Mouse (Mus musculus) hematopoietic multipotent progenitor cell, adult 10-12 weeks (in vitro differentiated cells): ENCODE data around the gene Noxa1. TPM values are rescaled to one million over a fixed set of nuclear protein-coding genes. Genes with fewer than 3 reads are reported as not detected.

Experiments used
- polyA plus RNA-seq: library from polyadenylated mRNA; stranded (reverse); fragments of >175 nt; gene quantifications from 2 replicates; pipeline ENCODE4 v1.2.3, GENCODE M21; 2012; ENCODE audit warnings: low replicate concordance

Gene Noxa1
- polyA plus RNA-seq: 0.07 and 0.45 TPM in 2 replicates

DNA sequence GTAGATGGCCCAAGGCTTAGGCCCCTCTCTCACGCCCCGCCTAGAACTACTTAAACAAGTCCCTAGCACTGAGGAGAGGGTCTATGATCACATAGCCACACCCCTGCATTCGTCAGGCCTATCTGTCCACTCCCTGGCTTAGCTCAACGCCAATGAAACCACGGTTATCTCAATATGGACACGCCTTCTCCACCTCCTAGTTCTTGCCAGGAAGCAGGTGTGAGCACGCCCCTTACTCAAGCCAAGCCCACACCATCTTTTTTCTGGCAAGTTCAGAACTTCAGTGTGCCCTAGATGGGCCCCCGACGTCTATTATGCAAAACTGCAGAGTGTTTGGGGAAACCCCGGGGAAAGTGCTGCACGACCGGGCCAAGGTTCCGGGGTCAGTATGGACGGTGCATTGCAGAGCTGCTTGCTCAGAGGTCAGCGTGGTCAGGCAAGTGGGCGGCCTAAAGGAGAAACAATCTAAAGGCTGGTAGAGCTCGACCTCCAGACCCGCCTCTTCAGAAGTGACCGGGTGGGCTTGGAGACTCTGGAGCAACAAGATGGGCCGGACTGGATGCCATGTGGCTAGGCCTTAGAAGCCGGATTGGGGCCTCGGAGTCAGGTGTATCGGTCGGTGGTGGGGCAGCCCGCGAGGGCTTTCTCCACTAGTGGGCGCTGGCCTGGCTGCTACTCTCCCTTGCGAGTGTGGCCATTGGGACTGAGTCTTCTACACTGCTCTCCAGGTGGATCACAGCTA lies at the start of gene Noxa1:
Gene Noxa1 (minus strand): TSS at position 41 of the 742 bp plus-strand sequence.

DNA sequence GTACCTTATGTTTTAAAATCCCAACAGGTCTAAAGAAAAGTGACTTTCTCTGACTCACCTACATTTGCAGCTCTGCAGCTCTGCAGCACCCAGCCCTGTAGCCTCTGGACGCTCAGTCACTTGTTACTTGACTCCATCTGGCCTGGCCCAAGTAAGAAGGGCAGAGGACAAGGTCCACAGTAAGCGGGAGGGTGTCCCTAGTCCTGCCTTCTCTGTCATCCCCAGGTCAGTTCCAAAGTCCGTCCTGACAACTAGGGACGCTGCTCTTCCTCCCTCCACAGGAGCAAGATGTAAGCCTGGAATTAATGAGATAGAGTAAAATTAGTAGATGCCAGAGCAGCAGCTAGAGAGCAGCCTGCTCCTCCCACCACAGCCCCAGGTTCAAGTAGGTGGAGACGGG lies 14.9 kb downstream of the Noxa1 start, which contains the start of gene Entpd8:
Gene Entpd8 (plus strand): TSS at position 229 of the 400 bp plus-strand sequence.

DNA sequence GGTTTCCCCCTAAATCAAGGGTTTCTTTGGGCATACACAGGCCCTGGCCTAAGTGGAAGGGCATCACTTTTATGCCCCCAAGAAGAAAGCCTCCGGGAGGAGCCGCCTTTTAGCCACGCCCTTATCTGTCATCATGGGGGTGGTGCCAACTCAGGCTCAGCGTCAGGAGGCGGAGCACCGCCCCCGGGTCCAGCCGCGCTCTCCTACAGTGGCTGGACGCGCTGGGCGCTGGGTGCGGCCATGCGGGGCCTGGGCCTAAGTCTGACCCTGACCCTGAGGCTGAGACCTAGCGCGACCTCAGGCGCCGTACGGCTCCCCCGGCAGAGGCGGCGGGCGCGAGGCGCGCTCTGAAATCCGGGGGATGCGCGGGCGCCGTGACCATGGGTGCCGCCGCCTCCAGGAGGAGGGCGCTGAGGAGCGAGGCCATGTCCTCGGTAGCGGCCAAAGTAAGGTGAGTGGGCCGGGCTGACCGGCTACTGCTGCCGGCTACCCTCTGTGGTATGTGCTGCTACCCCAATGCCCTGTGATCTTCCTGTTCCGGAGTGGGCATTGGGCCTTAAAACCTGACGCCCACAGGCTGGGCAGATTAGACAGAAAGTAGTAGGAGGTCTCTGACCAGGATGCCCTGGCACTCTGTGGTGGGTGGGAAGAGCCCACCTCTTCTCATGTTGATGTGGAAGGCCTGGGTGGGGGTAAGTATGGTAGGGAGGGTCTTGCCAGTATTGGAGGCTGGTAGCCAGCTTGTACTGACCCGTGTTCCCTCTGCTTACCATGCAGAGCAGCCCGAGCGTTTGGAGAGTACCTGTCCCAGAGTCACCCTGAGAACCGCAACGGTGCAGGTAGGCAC lies 40.5 kb downstream of the Noxa1 start, which contains the start of gene Nsmf:
Gene Nsmf (plus strand): TSS at position 135 of the 847 bp plus-strand sequence.

Other genes starting within 250 kb of the Noxa1 start
- gene Ehmt1, start 175.5 kb downstream of the Noxa1 start, polyA plus RNA-seq: 49.1 and 68.9 TPM in 2 replicates
- 109 and 170 TPM in 2 replicates for gene Arrdc1, start 159.9 kb downstream of the Noxa1 start, polyA plus RNA-seq
- gene Zmynd19, start 145.4 kb downstream of the Noxa1 start, polyA plus RNA-seq: 4.5 and 5.5 TPM in 2 replicates
- gene Dph7, start 132.7 kb downstream of the Noxa1 start, polyA plus RNA-seq: 9.0 and 14.3 TPM in 2 replicates
- 6.8 and 41.9 TPM in 2 replicates for gene Mrpl41, start 120.1 kb downstream of the Noxa1 start, polyA plus RNA-seq
- gene Pnpla7, start 119.1 kb downstream of the Noxa1 start, polyA plus RNA-seq: 16.1 and 17.4 TPM in 2 replicates
- gene Nsmf, start 40.8 kb downstream of the Noxa1 start, polyA plus RNA-seq: 24.0 and 47.9 TPM in 2 replicates
- not detected in 2 replicates for gene Entpd8, start 14.8 kb downstream of the Noxa1 start, polyA plus RNA-seq
- gene Nrarp, start 85.6 kb upstream of the Noxa1 start, polyA plus RNA-seq: 10.2 and 19.3 TPM in 2 replicates
- 52.8 and 77.9 TPM in 2 replicates for gene Tor4a, start 101.7 kb upstream of the Noxa1 start, polyA plus RNA-seq
- 30.0 and 35.5 TPM in 2 replicates for gene Nelfb, start 116.3 kb upstream of the Noxa1 start, polyA plus RNA-seq
- 0.19 TPM in 1 of 2 replicates, not detected in the other for gene Stpg3, start 119.5 kb upstream of the Noxa1 start, polyA plus RNA-seq
- 0.13 TPM in 1 of 2 replicates, not detected in the other for gene Fam166a, start 123.6 kb upstream of the Noxa1 start, polyA plus RNA-seq
- gene Tubb4b, start 129.6 kb upstream of the Noxa1 start, polyA plus RNA-seq: 38.7 and 174 TPM in 2 replicates
- not detected in 2 replicates for gene Slc34a3, start 139.2 kb upstream of the Noxa1 start, polyA plus RNA-seq
- 0.13 TPM in 1 of 2 replicates, not detected in the other for gene Rnf224, start 141.6 kb upstream of the Noxa1 start, polyA plus RNA-seq
- 1.9 and 6.1 TPM in 2 replicates for gene Rnf208, start 147.1 kb upstream of the Noxa1 start, polyA plus RNA-seq
- not detected in 2 replicates for gene Cysrt1, start 147.3 kb upstream of the Noxa1 start, polyA plus RNA-seq
- 2.6 and 4.1 TPM in 2 replicates for gene AL732309.1, start 151.7 kb upstream of the Noxa1 start, polyA plus RNA-seq
- gene Tmem203, start 160.3 kb upstream of the Noxa1 start, polyA plus RNA-seq: 12.0 and 24.1 TPM in 2 replicates
- 25.3 and 55.9 TPM in 2 replicates for gene Tprn, start 167.5 kb upstream of the Noxa1 start, polyA plus RNA-seq
- gene Ssna1, start 177.3 kb upstream of the Noxa1 start, polyA plus RNA-seq: 76.2 and 82.8 TPM in 2 replicates
- 19.8 and 24.6 TPM in 2 replicates for gene Anapc2, start 177.3 kb upstream of the Noxa1 start, polyA plus RNA-seq
- not detected in 2 replicates for gene Tmem210, start 193.0 kb upstream of the Noxa1 start, polyA plus RNA-seq
- not detected in 2 replicates for gene Lrrc26, start 194.8 kb upstream of the Noxa1 start, polyA plus RNA-seq
- 0.03 TPM in 2 replicates for gene Grin1, start 224.0 kb upstream of the Noxa1 start, polyA plus RNA-seq
- gene Man1b1, start 237.2 kb upstream of the Noxa1 start, polyA plus RNA-seq: 24.2 and 25.3 TPM in 2 replicates